31 mouse cellular contexts compared by ENCODE assay signal in genomic region chr6:134668519-134668918, GRCm38 (mm10). TPM values are rescaled to one million over a fixed set of nuclear protein-coding genes. Genes with fewer than 3 reads are reported as not detected.
DNase-seq lines count a peak whose midpoint lies in the region; ATAC-seq lines count a peak whose summit lies in the region.
"Had no signal": no experiment of that assay in that cellular context is flagged by ENCODE, and none has a peak within 500 bp of the region (broad histone marks: within the 10 kb centered on the region; RNA-seq: fewer than 3 reads in every experiment).

No protein-coding gene starts in this region.

- no peaks in the 10 kb centered on the region for H3K27me3 ChIP-seq in liver, embryonic 12.5 days (replicated peaks)
- H3K27me3 ChIP-seq: embryonic facial prominence, embryonic 12.5 days; heart, embryonic 15.5 days; hindbrain, embryonic 15.5 days; kidney, embryonic 15.5 days; limb, embryonic 12.5 days; liver, embryonic 15.5 days; lung, embryonic 15.5 days; midbrain, embryonic 12.5 days; neural tube, embryonic 15.5 days; stomach, embryonic 15.5 days had no signal

- H3K9me3 ChIP-seq in liver, embryonic 12.5 days (replicated peaks), result no peaks in the 10 kb centered on the region
- H3K9me3 ChIP-seq: embryonic facial prominence, embryonic 12.5 days; heart, embryonic 15.5 days; hindbrain, embryonic 10.5 days; hindbrain, embryonic 15.5 days; kidney, embryonic 15.5 days; limb, embryonic 12.5 days; liver, embryonic 15.5 days; lung, embryonic 15.5 days; midbrain, embryonic 12.5 days; neural tube, embryonic 15.5 days; stomach, embryonic 15.5 days had no signal

- H3K36me3 ChIP-seq in liver, embryonic 12.5 days, result no peaks in the 10 kb centered on the region
- H3K36me3 ChIP-seq: embryonic facial prominence, embryonic 12.5 days; heart, embryonic 15.5 days; hindbrain, embryonic 10.5 days; hindbrain, embryonic 15.5 days; kidney, embryonic 15.5 days; limb, embryonic 12.5 days; liver, embryonic 15.5 days; lung, embryonic 15.5 days; midbrain, embryonic 12.5 days; neural tube, embryonic 15.5 days; stomach, embryonic 15.5 days had no signal

- H3K4me2 ChIP-seq in liver, embryonic 12.5 days, result no peak overlapping the region
- H3K4me2 ChIP-seq: embryonic facial prominence, embryonic 12.5 days; heart, embryonic 15.5 days; hindbrain, embryonic 15.5 days; kidney, embryonic 15.5 days; limb, embryonic 12.5 days; liver, embryonic 15.5 days; lung, embryonic 15.5 days; midbrain, embryonic 12.5 days; neural tube, embryonic 15.5 days; stomach, embryonic 15.5 days had no signal

- peaks cover 47% of the 10 kb centered on the region for H3K4me1 ChIP-seq in liver, embryonic 12.5 days
- H3K4me1 ChIP-seq: limb, embryonic 12.5 days; midbrain, embryonic 12.5 days; stomach, embryonic 15.5 days had no signal

- peak; percentile 29 for DNase-seq in liver
- no peak for DNase-seq in urinary bladder, postnatal 10 days (ENCODE audit: low spot score)
- DNase-seq in cerebellum, postnatal 25 days, result no peak
- DNase-seq in cerebellum, postnatal 4 days (ENCODE audit: low spot score in 2 of 2), result no peak
- DNase-seq: adrenal gland, adult 2 months; adrenal gland, postnatal 36 days; B cell, adult 2 months; cerebellum, adult 2 months; cerebellum, postnatal 14 days; embryo, embryonic 11 days; kidney, adult 11 months; kidney, postnatal 25 days; right cerebral cortex, postnatal 25 days; thymus, postnatal 25 days had no signal

- H3K9ac ChIP-seq in liver, embryonic 12.5 days, result no peak overlapping the region
- H3K9ac ChIP-seq: embryonic facial prominence, embryonic 12.5 days; heart, embryonic 15.5 days; hindbrain, embryonic 15.5 days; kidney, embryonic 15.5 days; limb, embryonic 12.5 days; liver, embryonic 15.5 days; lung, embryonic 15.5 days; midbrain, embryonic 12.5 days; neural tube, embryonic 15.5 days; stomach, embryonic 15.5 days had no signal

- no peak for ATAC-seq in liver, embryonic 12.5 days
- ATAC-seq in hematopoietic stem cell, adult 5-6 weeks (replicated peaks in 1 of 2; ENCODE audit: insufficient read depth in 1 of 2, low FRiP score in 2 of 2, low TSS enrichment in 1 of 2, low read depth in 1 of 2, poor library complexity in 2 of 2, severe bottlenecking in 2 of 2), result peak; percentile 8 to 12; a peak in 1 of 4 replicates
- peak; percentile 74 for ATAC-seq in megakaryocyte progenitor cell, adult 5-6 weeks (replicated peaks; ENCODE audit: poor library complexity)
- ATAC-seq: activated CD4-positive, CD25-positive, alpha-beta regulatory T cell, adult 4 months; inflammation-experienced regulatory T-cells, adult 6 months had no signal

- H3K27ac ChIP-seq in liver, embryonic 12.5 days, result no peak overlapping the region
- H3K27ac ChIP-seq: embryonic facial prominence, embryonic 12.5 days; heart, embryonic 15.5 days; hindbrain, embryonic 10.5 days; hindbrain, embryonic 15.5 days; kidney, embryonic 15.5 days; left cerebral cortex, adult 2 months; limb, embryonic 12.5 days; liver, embryonic 15.5 days; lung, embryonic 15.5 days; midbrain, embryonic 12.5 days; neural tube, embryonic 15.5 days; stomach, embryonic 15.5 days had no signal

- 45% methylated on average over 2 of the region's 2 CpGs for WGBS in liver, embryonic 12.5 days (ENCODE audit: insufficient replicate concordance)

- no peak overlapping the region for H3K4me3 ChIP-seq in liver, embryonic 12.5 days
- H3K4me3 ChIP-seq: embryonic facial prominence, embryonic 12.5 days; heart, embryonic 15.5 days; hindbrain, embryonic 10.5 days; hindbrain, embryonic 15.5 days; kidney, embryonic 15.5 days; left cerebral cortex, adult 2 months; limb, embryonic 12.5 days; liver, embryonic 15.5 days; lung, embryonic 15.5 days; midbrain, embryonic 12.5 days; neural tube, embryonic 15.5 days; stomach, embryonic 15.5 days had no signal

RNA-seq across cellular contexts. Expression of gene Borcs5, which starts 29.2 kb away (rescaled TPM):
- 13.5 and 14.1 TPM in 2 replicates for polyA plus RNA-seq in liver, embryonic 12.5 days (2016; fragmentation: Nextera tagmentation; extraction: Ambion mirVana)
- total RNA-seq in hematopoietic stem cell, adult 5-6 weeks (2017), result 7.8 and 8.5 TPM in 2 replicates
- total RNA-seq in megakaryocyte progenitor cell, adult 5-6 weeks (2015), result 11.5 and 12.8 TPM in 2 replicates
- 8.3 and 8.7 TPM in 2 replicates for total RNA-seq in megakaryocyte progenitor cell, adult 5-6 weeks (2017)

RNA-seq across cellular contexts. Expression of gene Mansc1, which starts 36.2 kb away (rescaled TPM):
- polyA plus RNA-seq in liver, embryonic 12.5 days (2016; fragmentation: Nextera tagmentation; extraction: Ambion mirVana), result 0.74 and 0.85 TPM in 2 replicates
- total RNA-seq in hematopoietic stem cell, adult 5-6 weeks (2017), result 10.1 and 11.1 TPM in 2 replicates
- total RNA-seq in megakaryocyte progenitor cell, adult 5-6 weeks (2015), result 7.3 and 8.1 TPM in 2 replicates
- 2.7 and 3.3 TPM in 2 replicates for total RNA-seq in megakaryocyte progenitor cell, adult 5-6 weeks (2017)
